Mouse (Mus musculus): ENCODE results near the gene Btk.

- TF ChIP-seq EP300 (IDR thresholded peaks at IDR 0.05; ENCODE audit: low read depth) (no peak), CTCF (IDR thresholded peaks at IDR 0.05; ENCODE audit: low read depth) (no peak)
These were observed 75.4 kb downstream of the Btk start for GRCm38 (mm10) chrX:134507977-134508376.
